Mouse (Mus musculus): ENCODE results near the gene Trim3.

Gene Trim3

DNA sequence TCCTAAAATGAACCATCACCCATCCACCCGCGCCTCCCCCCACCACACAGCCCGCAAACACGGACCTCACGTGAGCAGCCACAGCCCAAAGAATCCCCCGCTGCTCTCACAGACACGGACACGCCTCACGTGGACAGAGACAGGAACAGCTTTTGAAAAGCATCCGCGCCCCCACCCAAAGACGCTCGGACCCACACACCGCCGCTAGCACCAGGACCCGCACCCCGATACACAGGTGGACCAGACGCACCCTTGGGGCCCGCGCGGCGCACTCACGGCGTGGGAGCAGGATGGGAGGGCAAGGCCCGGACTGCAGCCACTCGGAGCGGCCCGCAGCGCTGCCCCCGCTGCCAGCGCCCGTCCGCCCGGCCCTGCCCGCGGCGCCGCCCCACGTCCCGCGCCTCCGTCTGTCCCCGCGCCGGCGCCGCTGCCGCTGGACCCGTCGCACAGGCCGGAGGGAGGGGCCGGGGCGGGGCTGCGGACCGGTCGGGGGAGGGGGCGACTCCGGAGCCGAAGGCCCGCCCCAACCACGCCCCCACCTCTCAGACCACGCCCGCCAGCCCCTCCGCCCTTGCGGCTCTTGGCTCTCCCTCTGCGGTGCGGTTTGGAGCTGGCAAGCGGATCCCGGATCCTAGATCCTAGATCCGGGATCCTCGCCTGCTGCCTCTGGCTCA, at the start of gene Trim3:
Gene Trim3, minus strand, starts transcription at position 445 of the 674 bp plus-strand sequence.
- peak; percentile 85 to 91 for DNase-seq

DNA sequence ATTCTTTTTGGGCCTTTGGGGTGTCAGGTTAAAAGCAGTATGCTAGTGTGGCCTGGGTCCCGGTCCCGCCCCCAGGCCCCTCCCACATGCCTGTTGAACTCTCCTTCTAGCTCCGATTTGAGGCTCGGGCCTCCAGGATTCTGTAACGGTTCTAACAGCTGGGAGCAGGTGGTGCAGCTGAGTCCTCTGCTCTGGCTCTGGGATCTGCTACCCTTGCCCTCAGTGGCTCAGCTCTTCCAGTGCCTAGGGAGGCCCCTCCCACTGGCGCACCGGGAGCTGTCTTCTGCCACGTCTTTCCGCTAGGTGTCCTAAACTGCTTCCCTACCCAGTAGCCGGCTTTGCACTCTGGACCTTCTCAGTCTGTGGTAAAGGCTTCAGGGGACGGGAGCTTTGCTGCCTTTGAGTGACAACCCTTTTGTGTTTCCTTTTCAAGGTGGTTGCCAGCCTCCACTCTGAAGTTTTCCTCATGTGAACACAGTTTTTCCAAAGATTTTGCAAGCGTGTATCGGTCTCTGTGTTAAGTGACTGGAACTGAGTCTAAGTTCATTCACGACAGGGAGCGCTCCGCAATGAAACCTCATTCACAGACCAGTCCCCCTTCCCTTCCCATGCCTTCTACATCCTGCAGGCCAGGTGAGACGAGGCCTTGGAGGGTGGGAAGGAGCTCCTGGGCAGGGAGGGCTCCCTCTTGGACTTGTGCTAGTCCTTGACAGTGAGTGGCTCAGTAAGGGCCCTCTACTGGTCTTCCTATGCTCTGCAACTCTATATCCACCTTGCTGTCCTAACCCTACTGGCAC, 17.5 kb upstream of the Trim3 start, which contains the start of gene Dnhd1:
Gene Dnhd1, plus strand, starts transcription at position 189 of the 797 bp plus-strand sequence.
- peak; percentile 89 to 94 for DNase-seq

DNA sequence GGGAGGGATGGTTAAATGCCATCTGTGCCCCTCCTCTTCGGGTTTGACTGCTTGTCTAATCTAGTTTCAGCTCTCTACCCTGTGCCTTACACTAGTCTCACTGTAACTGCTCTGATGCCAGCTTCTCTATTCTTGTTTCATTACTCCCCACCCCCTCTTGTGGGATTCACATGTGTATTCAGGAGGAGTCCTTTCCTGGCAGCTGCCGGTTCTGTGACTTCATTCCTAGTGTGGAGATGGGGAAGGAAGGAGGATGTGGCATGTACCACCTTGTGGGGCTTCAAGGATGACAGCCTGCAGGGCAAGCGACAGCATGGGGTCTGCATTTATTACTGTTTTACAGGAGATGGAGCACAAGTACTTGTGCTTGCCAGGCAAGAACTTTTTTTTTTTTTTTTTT, 8.6 kb upstream of the Trim3 start:
- no peak for DNase-seq

DNA sequence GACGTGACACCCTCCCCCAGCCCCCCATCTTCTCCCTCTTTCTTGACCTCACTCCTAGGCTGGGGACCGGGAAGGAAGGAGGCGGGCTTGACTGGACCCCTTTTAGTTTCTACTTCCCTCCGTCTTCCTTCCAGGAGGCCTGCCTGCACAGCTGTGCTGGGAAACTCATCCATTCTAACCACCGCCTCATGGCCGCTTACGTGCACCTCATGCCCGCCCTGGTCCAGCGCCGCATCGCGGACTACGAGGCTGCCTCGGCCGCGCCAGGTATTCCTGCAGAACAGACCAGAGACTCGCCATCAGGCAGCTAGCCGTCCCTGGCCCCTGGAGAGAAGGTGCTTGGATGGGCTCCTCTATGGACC, 7.5 kb upstream of the Trim3 start:
- DNase-seq = peak in 1 of 2 experiments; percentile 36

DNA sequence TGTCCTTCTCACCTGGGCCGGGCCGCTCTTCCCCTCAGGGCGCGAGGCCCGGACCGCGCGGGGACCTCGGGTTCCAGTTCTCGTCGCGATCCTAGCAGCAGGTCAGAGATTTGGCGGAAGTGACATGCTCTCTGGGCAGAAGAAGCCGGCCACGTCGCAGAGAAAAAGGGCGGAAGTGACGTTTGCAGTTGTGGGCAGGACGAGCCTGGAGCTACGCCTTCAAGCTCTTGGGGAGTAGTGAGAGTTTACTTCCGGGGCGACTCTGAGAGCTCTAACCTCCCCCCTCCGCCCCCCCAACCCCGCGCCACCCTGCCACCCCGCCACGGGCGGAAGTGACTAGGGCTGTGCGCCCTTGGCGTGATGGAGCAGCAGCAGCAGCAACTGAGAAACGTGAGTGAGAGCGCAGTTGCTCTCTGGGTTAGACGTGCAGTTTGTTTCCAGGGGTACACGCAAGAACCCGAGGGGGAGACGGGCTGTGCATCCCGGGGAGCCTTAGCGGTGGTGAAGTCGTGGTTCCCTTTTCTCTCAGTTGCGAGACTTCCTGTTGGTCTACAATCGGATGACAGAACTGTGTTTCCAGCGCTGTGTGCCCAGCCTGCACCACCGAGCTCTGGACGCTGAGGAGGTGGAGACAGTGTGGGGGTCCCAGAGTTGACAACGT, 7.0 kb upstream of the Trim3 start, which contains the start of the genes Arfip2 and Gm45799:
Gene Arfip2, minus strand, starts transcription at position 184 of the 661 bp plus-strand sequence.
Gene Gm45799, plus strand, starts transcription at position 320 of the 661 bp plus-strand sequence.
- DNase-seq = peak; percentile 97 to 98

DNA sequence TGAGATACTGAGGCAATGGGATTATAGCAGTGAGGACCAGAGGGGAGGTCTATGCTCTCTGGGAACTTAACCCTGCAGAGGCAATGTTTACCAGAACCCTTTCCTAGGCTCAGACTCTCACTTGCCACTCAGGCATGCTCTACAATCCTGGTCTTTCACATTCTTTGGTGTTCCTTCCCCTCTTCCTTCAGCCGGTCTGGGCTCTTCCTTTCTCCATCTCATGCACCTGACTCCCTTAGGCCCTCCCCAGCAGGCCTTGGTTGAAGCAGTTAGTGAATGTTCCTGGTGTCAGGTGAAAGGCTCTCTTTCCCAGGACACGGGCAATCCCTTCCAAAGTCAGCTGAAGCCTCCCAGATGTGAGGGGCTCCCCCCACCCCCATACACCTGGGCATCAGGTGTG, 6.4 kb upstream of the Trim3 start, which contains the start of gene Timm10b:
Gene Timm10b, plus strand, starts transcription at position 301 of the 400 bp plus-strand sequence.
- DNase-seq = no peak

DNA sequence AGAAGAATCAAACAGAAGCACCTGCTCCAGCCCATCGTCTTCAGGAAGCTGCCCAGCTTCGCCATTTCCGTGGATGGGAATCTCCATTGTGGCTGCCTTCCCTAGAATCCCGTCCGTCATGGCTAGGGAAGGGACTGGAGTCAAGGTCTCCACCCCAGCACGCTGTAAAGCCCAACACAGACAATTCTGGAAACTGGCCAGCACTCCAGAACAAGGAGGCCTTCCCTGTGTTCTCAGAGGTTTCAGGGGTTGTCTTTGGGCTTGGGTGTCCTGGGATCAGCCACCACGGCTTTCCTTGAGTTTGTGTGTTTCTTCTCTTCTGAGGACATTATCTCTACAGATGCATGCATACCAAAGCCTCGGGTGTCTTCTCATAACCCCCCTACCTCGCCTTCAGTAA, 5.9 kb upstream of the Trim3 start:
- DNase-seq = no peak

DNA sequence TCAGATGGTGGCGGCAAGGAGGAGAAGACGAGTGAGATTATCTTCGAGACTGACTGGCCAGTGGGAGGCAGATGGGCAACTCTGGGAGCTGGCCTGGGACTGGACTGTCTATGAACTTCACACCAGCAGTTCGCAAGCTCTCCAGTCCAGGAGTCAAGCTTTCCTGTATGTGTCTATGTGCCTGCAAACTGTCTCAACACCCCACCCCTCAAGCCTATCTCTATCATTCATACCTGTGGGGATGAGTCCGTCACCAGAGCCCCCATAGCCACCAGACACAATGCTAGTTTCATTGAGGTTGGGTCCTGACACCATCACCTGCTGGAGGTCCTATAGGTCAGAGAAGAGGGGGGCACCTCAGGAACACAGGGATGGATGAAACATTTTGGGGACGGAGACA, 5.4 kb upstream of the Trim3 start:
- DNase-seq = no peak

DNA sequence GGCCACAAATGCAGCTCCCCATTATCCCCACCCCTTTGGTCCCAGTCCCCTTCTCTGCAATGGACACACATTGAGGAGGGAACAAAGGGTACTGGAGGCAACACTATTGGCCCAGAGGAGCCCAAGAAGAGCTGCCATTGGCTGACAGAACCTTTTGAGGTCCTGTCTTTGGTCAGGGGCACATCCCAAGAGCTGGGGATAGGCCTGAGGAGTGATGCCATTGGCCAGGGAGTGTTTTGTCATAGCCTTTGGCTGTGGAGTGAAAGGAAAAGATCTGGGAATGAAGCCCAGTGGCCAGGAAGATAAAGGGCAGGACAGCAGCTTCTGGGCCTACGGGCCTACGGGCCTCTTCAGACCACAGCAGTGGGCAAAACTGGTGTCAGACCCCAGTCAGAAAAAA, 2.4 kb upstream of the Trim3 start:
- no peak for DNase-seq

DNA sequence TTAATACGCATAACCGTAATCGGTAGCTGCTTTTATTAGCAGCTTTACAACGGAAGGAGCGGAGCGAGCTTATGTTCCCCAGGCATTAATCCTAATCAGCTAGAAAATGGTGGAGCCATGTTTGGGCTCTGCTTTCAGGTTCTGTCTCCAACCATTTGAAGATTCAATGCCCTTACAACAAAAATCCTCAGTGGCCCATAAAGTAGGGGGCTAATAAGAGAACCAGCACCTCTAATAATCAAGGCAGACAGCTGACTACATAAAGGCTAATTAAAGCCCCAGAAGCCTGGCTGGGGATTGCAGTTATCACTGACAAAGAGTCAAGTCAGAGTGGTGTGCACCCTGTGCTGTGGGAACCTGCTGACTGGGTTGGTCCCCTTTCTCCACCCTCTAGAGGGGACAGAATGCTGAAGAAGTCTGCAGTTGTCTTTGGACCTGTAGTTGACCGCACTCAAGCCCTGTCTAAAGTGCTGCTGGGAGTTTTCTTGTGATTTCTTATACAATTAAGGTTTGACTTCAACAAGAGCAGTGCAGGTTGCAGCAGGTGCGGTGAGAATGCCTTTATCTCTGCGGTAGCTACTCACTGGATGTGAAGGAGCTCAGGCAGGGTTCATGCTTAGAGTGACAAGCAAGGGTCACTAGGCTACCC, 1.0 kb upstream of the Trim3 start:
- no peak for DNase-seq

DNA sequence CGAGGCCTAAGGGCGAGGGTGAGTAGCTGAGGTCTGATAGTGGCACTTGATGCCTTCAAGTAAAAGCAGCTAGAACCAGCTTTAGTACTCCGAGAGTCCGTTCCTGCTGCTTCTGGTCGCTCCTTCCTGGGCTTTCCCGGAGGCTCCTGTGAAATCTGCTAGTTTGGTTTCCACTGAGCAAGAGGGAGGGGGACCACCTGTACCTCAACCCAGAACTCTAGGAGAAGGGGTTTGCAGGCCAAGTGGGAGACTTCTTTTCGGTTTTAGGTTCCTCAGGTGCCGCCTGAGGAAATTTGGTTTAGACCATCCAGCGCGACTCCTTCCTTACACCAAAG, 397 bp upstream of the Trim3 start:
- DNase-seq = no peak

DNA sequence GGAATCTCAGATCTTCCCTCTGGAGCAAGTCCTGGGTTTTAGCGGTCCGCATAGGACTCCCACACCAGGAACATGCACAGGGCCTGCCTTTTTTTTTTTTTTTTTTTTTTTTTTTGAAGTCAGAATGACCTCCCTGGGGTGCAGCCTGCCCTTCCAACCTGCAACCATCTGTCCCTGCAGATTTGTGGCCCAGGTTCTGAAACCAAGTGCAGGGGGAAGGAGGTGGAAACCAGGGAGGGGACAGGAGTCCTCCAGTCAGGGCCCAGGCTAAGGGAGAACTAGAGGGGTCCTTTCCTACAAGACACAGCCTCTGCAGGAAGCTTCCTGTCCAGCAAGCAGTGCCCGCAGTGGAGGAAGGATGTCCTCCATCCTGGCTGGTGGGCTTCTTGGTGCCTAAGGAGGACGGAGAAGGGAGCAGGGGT, 809 bp downstream of the Trim3 start:
- DNase-seq = no peak

DNA sequence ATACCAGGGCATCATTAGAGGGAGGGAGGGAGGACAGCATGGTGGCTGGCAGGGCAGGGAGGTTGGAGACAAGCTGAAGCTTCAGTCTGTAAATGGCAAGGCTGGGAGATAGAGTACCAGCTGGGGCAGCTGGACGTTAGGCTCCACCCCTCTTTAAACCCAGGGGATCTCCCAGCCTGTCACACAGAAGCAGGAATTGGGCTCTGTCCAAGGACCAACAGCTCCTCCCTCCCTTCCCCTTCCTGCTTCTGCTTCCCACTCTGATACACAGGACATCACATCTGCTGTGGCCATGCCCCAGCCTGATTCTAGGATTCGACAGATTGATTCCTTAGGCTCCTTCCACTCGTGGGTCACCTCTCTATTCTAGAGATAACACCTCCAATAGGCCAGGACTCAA, 4.7 kb downstream of the Trim3 start:
- DNase-seq = peak; percentile 68 to 72

DNA sequence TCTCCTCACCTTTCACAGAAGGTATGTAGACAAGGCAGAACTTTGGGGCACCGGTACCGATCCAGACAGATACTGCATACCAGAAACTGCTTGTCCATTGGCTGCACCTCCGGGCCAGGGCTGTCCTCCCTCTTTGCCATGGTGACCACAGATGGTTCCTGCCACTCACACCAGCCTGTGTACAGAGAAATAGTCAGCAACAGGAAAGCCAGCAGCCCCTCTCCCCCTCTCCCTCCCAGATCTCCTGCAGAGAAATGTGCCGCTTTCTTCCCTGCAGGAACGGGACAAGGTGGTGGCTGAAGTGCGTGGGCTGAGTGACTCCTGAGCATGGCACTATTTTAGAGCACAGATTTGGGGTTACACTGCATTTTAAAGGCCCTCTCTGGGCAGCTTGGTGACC, 8.0 kb downstream of the Trim3 start:
- peak in 1 of 2 experiments; percentile 21 for DNase-seq

DNA sequence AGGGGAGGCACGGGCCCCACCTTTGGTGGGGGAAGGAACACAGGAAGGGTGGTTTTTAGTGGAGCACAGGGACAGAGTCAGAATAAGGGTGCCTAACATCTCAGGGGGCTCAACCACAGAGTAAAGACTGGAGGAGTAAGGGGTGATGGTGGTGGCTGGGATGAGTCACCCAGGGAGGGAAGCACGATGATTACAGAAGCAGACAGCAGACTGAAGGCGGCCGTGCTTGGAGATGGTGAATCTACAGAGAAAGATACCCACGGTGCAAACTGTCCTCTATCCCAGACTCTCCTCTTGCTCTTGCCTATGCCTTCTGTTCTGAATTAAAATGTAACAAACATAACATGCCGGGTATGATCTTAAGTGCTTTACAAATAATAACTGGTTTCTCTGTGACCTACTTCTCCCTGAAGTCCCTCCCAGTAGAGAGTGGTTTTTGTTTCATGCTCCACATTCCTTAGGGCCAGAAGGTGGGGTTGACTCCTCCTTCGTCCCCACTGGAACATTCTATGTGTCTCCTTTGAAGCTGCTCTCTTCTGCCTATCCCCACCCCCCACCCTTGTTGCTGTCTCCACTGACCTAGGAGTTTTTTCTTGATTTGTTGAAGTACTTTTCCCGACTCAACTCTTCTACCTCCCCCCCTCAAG, 11.6 kb downstream of the Trim3 start:
- no peak for DNase-seq

DNA sequence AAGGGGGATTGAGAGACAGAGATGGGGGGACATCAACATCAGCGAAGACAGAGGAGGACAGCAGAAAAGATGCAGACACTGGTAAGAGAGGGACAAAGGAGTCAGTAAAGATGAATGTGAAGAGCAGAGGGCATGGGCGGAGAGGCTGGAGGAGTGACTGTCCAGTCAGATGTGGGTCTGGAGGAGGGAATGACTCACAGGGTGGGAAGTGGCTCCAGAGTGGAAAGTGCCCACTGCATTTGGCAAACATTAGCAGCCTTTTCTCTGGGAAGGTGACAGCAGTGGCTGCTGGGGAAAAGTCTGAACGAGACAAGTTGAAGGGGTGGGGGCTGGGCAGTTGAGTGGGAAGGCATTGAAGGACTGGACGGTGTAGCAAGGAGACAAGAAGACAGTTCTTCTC, 12.3 kb downstream of the Trim3 start:
- no peak for DNase-seq

DNA sequence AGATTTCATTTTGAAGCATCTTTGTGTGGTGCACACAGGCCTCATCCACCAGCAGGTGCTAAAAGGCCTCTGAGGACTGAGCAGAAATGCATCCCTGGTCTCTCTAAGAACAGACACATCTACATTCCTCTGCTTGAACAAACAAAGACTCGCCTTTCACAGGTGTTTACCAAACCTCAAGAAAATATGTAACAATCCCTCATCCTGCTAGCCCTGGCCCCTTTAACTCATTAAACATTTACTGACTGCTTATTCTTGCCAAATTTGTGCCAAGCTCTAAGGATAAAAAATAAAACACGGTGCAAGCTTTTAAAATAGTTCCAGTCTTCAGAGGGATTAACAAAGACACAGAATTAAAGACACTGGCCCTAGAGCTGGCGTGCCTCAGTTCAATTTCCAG, 13.7 kb downstream of the Trim3 start:
- DNase-seq = no peak

DNA sequence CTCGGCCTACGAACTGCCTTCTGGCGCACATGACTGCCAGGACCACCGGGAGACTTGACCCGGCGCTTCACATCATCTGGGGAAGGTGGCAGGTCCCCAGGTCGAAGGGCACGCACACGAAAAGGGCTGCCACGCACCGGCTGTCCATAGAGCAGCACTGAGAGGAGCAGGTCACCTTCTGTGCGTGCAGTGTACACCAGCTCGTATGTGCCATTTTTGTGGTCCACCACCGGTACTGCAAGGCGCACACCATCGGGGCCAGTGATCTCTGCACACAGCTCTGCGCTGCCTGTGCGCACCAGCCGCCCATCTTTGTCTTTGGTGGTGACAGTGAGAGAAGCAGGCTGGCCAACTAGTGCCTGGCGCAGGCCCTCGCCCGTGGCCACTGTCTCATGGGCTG, 15.6 kb downstream of the Trim3 start:
- DNase-seq = no peak

DNA sequence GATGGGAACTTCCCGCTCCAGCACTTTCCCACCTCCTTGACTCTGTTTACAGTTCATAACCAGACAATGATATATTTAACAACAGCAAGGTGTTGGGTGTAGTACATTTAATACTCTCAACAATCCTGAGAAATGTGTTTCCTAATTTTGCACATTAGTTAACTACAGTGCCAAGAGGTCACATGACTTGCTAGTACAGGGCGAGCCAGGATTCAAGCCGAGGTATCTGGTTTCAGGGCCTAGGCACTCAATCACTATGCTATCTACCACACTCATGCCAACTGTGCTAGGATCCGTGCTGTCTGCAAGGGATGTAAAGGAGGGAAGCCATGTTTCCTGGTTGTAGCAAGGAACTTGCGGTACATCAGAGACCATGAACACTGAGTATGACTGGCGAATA, 16.8 kb downstream of the Trim3 start:
- no peak for DNase-seq

DNA sequence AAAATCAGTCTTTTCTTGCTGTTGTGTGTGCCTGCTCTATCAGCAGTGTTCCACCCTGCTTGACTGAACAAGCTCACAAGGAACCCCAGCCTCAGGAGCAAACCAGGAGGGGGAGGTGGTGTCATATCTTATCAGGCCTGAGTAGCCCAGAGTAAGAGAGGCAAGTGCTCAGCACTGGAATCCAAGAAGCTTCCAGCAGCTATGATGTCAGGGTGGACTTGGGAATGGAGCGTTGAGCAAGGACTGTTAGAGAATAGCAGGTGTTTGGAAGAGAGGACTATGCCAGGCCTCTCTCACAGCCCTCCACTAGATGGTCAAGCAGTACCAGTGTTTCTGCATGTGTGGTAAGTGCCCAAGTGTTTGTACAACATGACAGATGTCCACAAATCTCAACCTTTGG, 17.7 kb downstream of the Trim3 start:
- no peak for DNase-seq

DNA sequence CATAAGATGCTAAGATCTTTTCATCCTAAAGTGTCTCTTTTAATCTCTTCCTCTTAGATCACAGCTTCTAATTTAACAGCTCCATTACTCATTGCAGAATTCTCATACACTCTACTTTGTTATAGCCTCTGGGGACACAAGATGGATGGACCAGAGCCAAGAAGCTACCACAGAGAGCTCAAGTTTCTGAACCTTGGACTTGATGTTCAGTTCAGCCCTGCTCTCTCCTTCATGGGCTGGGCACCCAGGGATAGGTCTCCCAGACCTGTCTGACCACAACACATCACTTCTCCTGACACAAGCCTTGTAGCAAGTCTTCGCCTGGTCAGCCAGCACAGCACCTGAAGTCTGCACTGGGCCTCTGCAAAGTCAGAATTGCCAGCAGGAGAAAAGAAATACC, 19.0 kb downstream of the Trim3 start:
- DNase-seq = peak in 1 of 2 experiments; percentile 21

DNA sequence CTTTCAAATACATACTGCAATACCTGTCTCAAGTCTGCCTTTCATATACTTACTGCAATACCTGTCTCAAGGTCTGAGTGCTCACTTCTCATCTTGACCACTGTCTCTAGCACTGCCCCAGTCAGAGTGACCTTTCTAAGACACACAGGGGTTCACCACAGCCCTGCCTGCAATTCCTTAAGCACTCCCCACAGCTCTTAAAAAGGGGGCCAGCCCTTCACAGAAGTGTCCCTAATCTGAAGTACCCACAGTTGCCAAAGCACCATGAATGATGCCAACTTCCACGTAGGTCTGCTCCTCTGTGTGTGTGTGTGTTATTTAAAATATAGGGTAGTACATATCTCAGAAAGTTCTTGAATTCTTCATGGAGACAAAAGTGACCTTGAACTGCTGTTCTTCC, 21.6 kb downstream of the Trim3 start:
- no peak for DNase-seq

DNA sequence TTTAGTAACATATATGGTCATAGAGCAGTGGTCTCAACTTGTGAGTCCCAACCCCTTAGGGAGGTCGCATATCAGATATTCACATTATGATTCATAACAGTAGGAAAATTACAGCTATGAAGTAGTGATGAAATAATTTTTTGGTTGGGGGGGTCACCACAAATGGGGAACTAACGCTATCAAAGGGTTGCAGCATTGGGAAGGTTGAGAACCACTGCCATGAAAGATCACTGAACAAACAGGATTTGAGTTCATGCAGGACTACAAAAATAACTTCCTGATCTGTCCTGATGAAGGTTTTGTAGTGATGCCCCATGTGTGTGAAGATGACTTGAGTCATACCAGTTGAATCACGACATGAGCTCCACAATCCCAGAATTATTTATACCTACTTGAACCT, 24.9 kb downstream of the Trim3 start:
- DNase-seq = no peak
